Mouse (Mus musculus): ENCODE measurements around the gene 1700001P01Rik.

Gene 1700001P01Rik

DNA sequence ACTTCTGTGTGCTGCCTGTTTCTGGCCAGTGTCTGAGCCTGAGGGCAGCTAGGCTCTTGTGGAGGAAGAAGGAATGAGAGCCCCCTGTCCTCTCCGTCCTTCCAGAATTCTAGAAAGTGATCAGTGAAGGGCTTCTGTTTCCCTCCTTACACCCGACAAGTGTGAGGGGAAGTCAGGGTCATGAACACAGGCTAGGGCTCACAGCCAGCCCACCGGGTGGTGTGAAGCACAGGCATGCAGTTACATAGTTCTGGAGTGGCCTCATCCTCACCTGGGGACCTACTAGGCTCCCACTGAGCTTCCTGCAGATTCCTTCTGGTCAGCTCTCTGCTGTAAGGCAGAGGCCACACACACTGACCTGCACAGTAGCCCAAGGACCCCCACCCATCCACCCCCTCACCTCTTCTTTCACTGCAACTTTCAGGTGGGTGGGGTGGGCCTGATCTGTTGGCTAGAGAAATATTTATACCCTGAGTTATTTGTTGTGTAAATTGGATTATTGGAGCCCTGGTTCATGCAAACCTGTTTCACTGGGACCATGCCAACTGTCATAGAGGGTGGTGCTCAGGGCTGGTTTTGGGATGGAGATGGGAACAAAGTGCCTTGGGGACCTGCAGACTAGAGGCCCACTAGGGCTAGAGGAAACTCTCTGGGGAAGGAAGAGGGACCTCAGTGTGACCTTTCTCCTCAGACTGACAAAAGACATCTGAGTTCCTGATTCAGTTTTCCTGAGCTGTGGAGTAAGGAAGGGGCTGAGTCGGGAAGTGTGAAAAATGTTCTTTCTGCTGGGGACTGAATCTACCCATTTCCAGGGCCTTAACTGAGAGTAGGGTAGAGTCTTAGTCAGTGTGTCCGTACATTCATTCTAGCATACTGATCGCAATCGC lies 33.8 kb upstream of the 1700001P01Rik start:
- DNase-seq: no peak

DNA sequence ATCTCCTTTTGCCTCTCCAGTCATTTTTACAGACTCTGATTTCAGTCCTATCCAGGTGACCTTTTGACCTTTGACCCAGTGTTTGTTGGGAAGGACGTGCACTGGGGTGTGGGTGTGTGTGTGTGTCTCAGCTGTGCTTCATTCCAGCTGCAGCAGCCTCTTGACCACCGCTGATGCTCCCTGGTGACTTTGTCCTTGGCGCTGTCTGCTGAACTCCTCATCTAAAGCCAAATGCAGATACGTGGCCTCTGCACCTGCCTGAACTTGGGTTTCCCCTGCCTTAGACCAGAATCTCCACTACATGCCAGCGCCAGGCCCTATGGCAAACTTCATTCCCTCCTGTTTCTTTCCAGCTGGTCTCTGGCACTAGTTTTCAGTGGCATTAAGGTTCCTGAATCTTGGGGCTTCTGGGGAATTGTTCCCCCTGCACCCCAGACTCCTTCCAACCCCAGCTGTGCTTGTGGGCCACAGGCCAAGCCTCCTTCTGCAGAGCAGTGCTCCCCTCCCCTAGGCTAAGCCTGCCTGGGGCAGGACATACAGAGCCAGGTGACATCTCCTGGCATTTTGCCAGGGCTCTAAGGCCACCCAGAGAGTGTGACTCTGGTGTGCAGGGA lies 33.0 kb upstream of the 1700001P01Rik start:
- DNase-seq: no peak

DNA sequence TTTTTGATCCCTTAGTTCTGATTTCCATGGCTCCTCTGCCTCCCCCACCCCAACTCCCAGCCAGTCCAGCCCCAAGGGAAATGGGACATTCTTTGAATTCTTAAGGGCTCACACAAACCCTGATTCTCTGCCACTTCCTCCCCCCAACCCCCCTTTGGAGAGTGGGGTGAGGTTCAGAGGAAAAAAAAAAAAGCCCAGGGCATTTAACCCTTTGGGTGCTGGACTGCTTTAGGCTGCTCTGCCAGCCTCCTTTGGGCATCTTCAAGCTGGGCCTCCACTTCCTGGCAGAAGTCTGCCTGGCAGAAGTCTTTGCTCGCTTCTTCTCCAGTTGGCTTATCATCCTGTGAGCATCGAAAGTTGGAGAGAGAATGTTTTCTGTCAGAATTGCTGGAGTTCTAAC lies 32.4 kb upstream of the 1700001P01Rik start:
- peak; percentile 49 to 60 for DNase-seq

DNA sequence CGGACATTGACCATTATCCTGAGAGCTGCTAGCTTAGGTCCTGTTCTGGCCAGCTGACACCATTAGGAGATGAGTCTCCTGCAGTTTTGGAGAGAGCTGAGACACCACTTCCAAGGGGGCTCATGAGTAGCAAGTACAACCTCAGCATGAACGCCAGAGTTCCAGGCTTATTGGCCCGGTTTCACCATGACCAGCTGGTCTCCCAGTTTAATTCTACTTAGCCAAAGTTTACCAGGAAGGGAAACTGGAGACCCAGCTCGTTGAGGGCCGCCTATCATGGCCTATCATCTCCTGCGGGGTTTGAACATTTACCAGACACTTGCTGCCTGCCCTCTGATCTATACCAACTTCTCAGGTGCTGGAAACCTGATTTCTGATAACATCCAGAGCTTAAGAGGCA lies 31.9 kb upstream of the 1700001P01Rik start:
- no peak for DNase-seq

DNA sequence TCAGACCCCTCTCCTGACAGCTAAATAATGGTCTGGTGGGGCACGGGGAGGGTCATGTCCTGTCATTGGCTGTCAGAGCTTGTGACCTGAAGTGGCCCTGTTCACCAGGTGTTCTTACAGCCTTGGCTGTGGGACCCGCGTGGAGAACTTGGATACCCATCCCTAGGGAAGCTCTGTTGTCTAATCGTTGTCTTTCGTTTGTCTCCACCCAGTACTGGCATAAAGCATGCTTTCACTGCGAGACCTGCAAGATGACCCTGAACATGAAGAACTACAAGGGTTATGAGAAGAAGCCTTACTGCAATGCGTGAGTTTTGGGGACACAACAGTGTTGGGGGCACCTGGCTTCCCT lies 30.9 kb upstream of the 1700001P01Rik start:
- no peak for DNase-seq

DNA sequence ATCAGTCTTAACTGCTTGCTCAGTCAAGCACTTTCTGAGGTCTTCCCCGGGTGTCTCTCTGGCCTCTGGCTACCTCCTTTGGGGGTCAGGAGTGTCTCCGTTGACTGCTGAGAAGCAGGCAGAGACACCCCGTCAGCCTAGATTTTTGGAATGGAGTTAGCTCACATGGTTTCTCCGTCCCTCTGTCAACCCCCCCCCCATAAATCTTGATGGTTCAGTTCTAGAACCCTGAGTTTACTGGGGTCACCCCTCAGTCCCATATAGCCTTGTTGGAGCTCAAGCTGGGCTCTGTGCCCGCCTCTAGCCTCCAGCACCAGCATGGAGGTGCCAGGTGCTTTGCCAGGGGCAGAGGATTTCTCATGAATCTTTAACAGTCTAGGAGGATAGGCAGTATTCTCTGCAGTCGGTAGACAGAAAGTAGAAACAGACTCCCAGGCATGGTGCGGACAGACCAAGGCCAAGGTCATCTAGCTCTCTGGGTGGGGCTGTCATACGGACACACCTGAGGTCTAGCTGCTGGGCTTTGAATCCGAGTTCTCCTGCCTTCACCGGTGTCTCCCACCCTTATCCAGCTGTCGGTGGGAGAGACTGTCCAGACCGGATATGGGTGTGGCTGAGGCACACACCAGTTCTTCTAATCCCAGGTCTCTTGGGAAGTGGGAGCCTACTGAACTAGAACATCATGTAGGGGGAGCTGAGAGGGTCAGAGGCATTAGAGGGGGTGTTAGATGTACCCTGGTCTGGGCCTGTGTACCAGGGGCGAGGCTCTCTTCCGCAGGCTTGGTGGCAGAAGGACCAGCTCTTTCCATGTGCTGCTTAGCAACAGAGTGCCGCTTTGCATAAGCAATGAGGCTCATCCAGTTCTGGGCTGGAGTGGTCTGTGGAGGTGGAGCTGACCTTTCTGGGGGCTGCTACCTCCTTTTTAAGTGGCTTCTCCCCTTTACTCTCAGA lies 30.2 kb upstream of the 1700001P01Rik start:
- no peak for DNase-seq

DNA sequence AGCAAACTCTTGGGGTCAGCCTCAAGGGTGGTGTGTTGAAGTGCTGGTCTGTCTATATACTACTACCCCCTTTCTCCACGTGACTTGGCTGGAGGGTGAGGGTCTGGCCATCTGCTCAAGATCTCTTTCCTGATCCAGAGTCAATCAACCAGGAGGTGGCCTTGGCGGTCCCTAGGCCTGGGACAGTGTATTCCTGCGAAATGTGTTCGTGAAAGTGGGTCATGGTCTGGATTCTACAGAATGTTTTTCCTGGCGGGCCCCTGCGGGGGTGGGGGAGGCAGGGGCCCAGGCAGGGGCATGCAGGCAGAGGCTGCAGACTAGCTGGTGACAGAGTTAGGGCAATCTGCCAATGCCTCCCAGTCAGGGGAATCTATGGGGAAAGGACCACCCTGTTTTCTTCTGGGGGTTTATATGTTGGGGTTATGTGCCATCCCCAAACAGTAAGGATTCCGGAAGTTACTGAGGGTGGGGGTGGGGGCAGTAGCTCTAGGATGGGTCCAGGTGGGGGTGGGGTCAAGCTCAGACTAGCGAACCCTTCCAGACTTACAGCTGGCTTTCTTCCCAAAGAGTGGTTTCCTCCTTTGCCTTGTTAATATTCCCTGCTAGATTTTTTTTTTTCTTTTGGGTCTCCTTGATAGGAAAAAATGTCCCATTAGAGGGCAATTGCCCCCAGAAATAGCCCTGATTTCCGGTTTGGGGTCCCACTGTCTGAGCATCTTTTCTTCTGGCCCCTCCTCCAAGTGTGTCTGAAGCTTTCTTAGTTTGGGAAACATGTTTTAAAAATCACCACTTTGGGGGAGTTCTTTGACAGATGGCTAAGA lies 29.3 kb upstream of the 1700001P01Rik start:
- DNase-seq: no peak

DNA sequence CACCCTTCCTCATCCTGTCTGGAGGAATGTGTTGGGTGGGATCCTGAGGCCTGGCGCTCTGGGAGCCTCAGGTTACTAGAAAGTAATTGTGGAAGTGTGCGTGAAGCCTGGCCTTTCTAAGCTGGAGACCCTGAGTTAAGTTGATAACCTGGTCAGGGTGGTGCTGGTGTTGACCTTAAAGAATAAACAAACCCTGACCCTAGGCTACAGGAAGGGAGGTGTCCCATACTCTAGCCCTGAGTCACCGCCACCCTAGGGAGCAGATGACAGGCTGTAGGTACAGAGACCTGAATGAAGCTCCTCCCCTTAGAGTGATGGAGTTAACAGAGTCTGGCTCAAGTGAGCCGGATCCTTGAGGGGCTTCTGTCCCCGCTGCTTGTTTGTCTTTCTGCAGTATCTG lies 28.1 kb upstream of the 1700001P01Rik start:
- DNase-seq: no peak

DNA sequence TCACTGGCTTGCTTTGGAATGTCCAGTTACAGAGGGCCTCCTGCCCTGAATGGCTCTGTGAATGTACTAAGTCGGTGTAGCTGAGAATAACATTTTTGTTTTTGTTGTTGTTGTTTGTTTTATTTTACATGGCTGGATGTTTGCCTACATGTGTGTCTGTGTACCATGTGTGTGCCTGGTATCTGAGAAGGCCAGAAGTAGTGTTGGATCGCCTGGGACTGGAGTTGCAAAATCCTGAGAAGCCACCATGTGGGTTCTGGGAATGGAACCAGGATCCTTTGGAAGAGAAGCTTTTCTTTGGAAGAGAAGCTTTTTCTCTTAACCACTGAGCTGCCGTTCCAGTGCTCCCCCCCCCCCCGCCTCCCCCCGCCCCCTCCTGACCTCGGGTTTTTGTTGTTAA lies 26.8 kb upstream of the 1700001P01Rik start:
- DNase-seq: no peak

DNA sequence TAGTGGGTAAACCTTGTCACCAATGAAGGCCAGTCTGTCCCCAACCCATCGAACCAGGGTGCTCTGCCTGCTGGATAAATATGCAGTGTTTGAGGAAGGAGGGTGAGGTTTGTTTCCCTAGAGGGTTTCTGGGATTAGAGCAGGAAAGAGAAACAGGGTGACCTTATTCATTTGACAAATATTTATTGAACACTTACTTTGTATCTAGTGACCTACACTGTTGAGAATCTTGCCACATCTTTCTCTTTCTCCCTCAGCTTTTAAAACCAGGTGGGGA lies 26.4 kb upstream of the 1700001P01Rik start:
- DNase-seq: no peak

DNA sequence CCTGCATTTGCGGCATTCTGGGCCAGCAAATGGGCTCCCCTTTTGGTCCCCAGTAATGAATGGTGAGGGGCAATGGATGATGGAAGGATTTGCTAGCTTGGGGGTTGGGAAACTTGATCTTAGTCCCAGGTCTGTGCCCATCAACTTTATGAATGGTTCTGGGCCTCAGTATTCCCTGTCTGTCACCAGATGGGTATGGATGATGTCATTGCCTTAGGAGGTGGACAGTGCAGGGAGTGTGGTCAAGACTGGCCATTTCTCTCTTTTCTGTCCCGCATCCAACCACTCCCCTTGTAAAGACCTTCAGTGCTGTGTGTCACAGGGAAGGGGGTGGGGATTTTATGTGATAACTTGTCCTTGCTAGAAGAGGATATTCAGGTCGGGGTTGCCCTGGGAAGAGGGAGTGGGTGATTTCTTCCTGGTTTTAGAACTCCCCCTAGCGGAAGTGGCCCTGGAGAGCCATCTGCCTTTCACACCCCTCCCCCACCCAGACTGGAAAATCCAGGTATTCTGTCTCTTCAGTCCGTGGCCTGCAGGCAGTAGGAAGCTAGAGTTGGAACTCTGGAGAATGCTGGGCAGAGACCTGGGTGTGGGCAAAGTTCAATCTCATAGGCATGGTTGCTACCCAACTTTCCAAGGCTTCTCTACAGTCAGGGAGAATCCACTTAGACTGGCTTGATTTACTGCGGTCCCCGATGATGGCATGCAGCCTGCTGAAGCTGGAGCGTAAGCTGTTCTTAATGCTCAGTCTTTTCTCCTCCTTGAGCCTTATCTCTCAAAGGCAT lies 25.9 kb upstream of the 1700001P01Rik start:
- no peak for DNase-seq

DNA sequence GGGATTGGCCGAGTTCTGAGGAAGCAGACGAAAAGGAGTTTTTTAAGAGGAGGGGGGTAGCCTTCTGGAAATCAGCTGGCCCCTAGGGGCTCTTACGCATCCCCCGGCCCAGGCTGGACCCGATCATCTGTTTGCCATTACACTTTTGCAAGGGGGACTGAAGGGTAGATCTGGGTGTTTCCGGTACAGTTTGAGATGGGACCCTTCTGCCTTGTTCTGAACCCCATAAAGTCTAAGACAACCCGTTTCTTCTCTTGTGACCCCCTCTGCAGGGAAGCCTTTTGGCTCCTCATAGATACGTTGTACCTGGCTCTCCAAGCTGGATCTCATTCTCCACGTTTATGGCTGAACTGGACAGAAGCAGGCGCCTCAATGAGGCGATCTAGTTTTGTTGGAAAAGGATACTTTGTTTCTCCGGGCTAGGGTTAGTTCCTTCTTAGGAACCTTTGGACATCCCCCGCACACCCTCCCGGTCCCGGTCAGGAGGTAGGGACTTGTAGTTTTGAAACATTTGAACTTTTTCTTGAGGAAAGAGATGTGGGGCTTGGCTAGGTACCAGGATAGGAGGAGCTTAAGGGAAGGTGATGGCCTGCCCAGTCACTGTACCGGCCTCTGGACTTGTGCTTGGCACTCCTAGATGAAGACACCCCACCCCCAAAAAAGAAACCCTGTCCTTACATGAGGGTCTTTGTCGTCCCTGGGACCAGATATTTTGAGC lies 25.1 kb upstream of the 1700001P01Rik start:
- DNase-seq: peak in 1 of 2 experiments; percentile 49

DNA sequence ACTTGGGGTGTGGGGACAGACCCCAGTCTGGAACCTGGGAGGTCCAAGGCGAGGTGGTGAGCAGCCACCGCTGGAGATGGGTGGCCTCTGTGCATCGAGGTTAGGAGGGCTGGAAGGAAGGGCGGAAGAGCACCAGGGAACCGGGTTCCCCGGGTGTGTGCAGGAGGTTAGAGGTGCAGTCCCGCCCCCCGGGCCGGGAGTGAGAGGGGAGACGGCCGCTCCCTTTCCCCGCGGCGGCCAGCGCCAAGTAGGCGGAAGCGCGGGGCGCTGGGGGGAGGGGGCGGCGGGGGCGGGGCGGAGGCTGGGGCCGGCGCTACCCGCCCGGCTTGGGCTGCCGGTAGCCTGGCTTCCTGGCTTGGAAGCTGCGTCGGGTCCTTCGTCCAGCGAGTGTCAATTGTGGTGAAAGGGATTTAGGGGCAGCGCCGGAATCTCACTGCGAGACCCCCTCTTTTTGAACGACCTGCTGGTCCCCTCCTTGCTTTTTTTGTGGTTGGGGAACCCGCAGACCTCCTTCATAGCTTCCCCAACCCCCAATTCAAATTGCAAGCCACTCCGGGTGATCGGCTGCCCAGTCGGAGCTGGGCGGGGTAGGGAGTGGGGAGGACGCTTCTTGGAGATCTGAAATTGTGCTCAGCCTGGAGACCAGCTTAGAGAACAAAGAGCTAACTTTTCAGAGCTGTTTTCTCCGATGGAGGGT lies 24.4 kb upstream of the 1700001P01Rik start:
- peak; percentile 84 to 89 for DNase-seq

DNA sequence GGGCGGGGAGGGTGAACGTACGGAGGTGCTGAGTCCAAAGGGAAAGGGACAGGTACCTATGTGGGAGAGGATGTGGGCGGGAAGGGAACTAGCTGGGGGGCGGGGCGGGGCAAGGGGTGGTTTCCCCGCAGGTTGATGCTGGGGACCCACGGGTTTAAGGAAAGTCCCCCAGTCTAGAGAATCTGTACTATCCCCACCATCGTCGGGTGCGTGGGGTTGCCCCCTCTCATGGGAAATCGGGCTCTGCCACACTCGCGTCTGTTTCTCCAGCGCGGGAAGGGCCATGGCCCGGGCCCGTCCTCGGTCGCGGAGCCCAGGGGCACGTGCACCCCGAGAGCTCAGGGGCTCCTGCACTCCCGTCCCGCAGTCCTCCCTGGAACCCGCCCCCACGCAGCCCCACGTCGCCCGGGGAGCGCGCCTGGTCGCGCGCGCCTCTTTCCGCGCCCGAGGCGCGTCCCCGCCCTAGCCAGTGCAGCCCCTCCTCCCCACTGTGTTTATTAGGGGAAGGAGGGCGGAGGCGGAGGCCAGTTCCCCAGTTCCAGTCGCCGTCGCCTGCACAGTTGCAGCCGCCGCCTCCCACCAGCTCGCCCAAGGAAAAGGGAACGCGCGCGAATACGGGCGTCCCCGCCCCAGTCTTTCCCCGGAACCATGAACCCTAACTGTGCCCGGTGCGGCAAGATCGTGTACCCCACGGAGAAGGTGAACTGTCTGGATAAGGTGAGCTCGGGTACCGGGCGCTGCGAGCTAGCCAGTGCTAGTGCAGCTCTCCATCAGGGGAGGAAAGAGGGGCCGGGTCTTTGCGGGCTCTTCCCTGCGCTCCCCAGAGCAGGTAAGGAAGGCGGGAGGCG lies 23.7 kb upstream of the 1700001P01Rik start:
- DNase-seq: peak; percentile 87 to 89

DNA sequence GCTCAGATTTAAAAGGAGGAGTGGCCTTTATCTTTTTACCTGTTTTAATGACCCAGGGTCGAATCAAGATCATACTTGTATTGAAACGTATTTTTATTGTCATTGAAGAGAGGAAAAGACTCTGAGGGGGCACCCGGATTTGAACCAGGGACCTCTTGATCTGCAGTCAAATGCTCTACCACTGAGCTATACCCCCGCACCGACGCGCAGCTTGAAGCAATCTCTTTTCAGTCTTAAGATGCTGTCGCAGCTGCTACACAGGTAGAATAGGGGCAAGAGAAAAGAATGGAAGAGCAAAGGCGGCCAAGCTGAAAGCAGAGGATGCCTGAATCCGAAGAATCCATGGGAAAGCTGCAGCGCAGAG lies 23.0 kb upstream of the 1700001P01Rik start, which contains the start of gene Lasp1:
TSS of gene Lasp1 (plus strand) at position 219 of the 364 bp plus-strand sequence.
- DNase-seq: peak; percentile 88 to 90

DNA sequence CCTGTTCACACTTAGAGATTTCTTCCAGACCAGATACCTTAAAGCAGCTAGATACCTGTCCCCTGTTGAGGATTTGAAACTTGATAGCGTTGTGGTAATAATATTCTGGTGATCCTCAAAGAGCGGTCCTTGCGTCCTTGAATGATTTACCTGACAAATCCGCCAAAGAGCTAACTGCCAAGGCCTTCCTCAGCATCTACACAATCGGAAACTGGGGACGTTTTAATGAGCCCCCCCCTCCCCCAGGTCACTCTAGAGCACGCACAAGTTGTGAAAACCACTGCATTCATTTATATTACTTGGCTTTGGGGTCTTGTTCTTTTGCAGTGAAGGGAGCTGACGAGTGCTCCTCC lies 22.3 kb upstream of the 1700001P01Rik start:
- no peak for DNase-seq

DNA sequence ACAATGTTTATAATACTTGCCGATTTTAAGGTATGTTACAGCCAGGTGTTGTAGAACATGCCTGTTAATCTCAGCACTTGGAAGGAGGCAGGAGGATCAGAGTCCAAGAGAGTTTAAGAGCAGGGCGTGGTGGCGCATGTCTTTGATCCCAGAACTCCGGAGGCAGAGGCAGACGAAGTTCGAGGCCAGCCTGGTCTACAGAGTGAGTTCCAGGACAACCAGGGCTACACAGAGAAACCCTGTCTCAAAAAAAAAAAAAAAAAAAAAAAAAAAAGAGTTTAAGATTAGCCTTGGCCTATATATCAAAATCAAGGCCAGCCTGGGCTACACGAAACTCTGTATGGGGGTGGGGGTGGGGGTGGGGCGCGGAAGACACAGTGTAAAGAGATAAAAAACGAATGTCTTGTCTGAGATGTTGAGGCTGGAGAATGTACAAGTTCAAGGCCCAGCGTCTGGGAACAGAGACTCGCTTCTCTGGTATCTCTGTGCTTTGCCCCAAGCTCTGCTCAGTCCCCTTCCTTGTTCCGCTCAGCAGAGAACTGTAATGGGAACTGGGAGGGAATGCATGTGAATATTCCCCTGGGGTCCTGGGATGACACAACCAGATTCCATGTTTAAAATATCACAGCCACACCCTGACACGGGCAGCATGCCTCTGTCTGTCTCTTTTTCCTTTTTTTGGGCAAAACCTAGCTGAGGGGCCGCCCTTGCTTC lies 21.8 kb upstream of the 1700001P01Rik start:
- no peak for DNase-seq

DNA sequence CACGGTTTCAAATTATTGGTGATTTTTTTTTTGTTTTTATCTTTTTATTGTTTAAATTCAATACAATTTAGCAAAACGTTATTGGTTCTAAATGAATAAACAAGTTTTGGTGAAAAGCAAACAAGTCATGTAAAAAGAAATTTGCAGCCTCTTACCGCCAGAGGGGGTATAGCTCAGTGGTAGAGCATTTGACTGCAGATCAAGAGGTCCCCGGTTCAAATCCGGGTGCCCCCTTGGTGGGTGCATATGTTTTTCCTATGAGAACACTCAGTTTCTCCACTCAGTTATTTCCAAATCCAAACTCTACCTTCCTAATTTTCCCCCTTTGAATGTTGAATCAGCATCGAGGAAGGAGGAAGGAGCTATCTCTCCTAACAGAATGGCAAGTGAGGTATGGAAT lies 21.2 kb upstream of the 1700001P01Rik start:
- peak; percentile 76 to 77 for DNase-seq

DNA sequence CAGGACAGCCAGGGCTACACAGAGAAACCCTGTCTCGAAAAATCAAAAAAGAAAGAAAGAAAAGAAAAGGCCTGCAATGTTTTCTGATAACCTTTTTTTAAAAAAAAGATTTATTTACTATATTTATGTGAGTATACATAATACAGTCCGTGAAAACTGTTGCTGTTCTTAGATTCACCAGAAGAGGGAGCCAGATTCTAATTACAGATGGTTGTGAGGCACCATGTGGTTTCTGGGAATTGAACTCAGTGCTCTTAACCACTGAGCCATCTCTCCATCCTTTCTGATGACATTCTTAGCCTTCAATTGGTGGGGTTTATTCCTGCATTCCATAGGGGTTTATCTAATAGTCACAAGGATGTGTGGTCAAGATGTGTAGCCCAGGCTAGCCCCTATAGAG lies 17.4 kb upstream of the 1700001P01Rik start:
- DNase-seq: no peak

All from thymus, postnatal 36 days (tissue).